Mouse (Mus musculus) hindbrain, postnatal 0 days (tissue): Measurements from ENCODE around the gene Acox1. TPM values are rescaled to one million over a fixed set of nuclear protein-coding genes. Genes with fewer than 3 reads are reported as not detected.

Source experiments
- ATAC-seq: fragments of 200-750 bp; cut with Nextera tagmentation; 2 replicates; pipeline ENCODE4 v1.8.0; 2017; ENCODE audit warnings: mild to moderate bottlenecking, moderate TSS enrichment, moderate library complexity
- DNase-seq: peaks from one replicate; pipeline ENCODE4 v3.0.0-alpha.2; 2015; ENCODE audit warnings: low spot score
- H3K27ac ChIP-seq: fragments of 300-500 bp; sonication (generic); 2 replicates; pipeline ENCODE4 v1.5.1; 2014; ENCODE audit warnings: mild to moderate bottlenecking
- H3K27me3 ChIP-seq: fragments of 300-500 bp; sonication (generic); 2 replicates; pipeline ENCODE4 v1.6.1; 2014; ENCODE audit warnings: low read length, mixed read lengths; ENCODE audit not compliant: insufficient read depth
- H3K36me3 ChIP-seq: fragments of 300-500 bp; sonication (generic); 2 replicates; pipeline ENCODE4 v1.6.1; 2014; ENCODE audit warnings: low read length, mixed read lengths; ENCODE audit not compliant: insufficient read depth
- H3K4me1 ChIP-seq: fragments of 300-500 bp; sonication (generic); 2 replicates; pipeline ENCODE4 v1.6.1; 2014; ENCODE audit warnings: antibody characterized with exemption, low read length, mixed read lengths; ENCODE audit not compliant: insufficient read depth
- H3K4me2 ChIP-seq: fragments of 300-500 bp; sonication (generic); 2 replicates; pipeline ENCODE4 v1.6.1; 2014; ENCODE audit warnings: low read depth, mild to moderate bottlenecking, low read length, moderate library complexity, mixed read lengths
- H3K4me3 ChIP-seq: fragments of 300-500 bp; sonication (generic); 2 replicates; pipeline ENCODE4 v1.5.1; 2014; ENCODE audit warnings: low read length
- H3K9ac ChIP-seq: fragments of 300-500 bp; sonication (generic); replicated peaks from 2 replicates; pipeline ENCODE4 v1.6.1; 2014; ENCODE audit warnings: mild to moderate bottlenecking, low read length, moderate library complexity, mixed read lengths
- H3K9me3 ChIP-seq: fragments of 300-500 bp; sonication (generic); 2 replicates; pipeline ENCODE4 v1.6.1; 2016; ENCODE audit warnings: low read length, mixed read lengths
- CTCF ChIP-seq: IDR thresholded peaks from 2 replicates; pipeline ENCODE4 v1.5.1; 2016; ENCODE audit warnings: antibody characterized with exemption, control low read depth, low read depth
- WGBS: fragments of 180-500 bp; shearing (Covaris S2); extraction: QIAGEN DNeasy Blood & Tissue Kit; methylation state at CpG from one replicate; pipeline ENCODE4 v1.1.7; 2014; 5-methylcytosine and 5-hydroxymethylcytosine counted together
- polyA plus RNA-seq: library from polyadenylated mRNA; unstranded; fragments of >200 nt; fragmentation: Nextera tagmentation; extraction: Ambion mirVana; gene quantifications from 2 replicates; pipeline ENCODE4 v1.2.1, GENCODE M21; 2015
- total RNA-seq: library from RNA; depleted of rRNA; stranded (reverse); fragments of >200 nt; gene quantifications from 2 replicates; pipeline ENCODE4 v1.2.3, GENCODE M21; 2014

Gene Acox1
- total and polyA plus RNA-seq, 2 experiments from 2014 or later, result 65.0 to 112 TPM

DNA sequence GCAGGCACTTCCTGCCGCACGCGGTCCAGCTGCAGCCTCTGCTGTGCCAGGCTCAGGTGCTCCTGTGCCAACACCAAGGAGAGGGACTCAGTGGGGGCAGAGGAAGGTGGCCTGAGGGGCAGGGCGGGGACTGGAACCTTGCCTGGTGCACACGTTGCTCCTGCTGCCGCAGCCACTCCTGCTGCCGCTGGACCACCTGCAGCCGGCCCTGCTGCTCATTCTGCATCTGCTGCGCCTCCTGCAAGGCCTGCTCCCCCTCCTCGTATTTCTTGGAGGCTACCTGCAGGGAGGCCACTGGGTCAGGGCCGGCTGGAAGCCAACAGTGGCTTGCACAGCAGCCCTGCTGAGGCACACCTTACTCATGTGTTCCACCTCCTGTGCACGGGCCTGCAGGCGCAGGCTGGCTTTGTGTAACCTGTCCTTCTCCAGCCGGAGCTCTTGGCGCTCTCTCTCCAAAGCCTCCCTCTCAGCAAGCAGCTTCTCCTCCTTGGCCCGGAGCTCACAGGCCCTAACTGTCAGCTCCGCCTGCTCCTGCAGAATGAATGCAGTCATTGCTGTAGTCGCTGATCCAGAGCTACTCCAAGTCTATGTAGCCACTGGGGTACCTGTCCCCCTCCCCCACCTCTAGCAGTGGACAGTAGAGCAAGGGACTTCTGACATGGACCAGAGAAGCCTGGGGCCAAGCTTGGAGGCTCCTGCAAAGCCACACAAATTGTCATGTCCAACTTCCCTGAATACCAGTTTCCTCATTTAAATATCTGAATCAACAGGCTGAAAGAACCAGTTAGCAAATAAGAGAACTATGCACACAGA lies 53.2 kb downstream of the Acox1 start:
- H3K27ac ChIP-seq, result peak overlapping the region; percentile 79
- no peaks in the 10 kb centered on the region for H3K27me3 ChIP-seq
- H3K9me3 ChIP-seq, result no peaks in the 10 kb centered on the region
- H3K4me3 ChIP-seq, result no peak overlapping the region
- H3K9ac ChIP-seq, result 0 out of 2 replicates have a peak overlapping the region, but pooled peaks have one; percentile 9
- DNase-seq (peak; percentile 29), ATAC-seq (peak; percentile 33)
- H3K4me1 ChIP-seq, result peaks cover 11% of the 10 kb centered on the region
- H3K36me3 ChIP-seq, result peaks cover 31% of the 10 kb centered on the region; the same call in 1 of the 2 replicates
- 44% methylated on average over 18 of the region's 18 CpGs for WGBS
- H3K4me2 ChIP-seq, result 0 out of 2 replicates have a peak overlapping the region, but pooled peaks have one; percentile 3
- TF ChIP-seq CTCF, result no peak

GRCm38 (mm10) chr11:116143468-116143867 lies 55.4 kb downstream of the Acox1 start:
- TF ChIP-seq CTCF, result no peak
- WGBS, result 87% methylated on average over 3 of the region's 3 CpGs
- Histone ChIP-seq H3K9me3 (no peaks in the 10 kb centered on the region), H3K4me1 (peaks cover 11% of the 10 kb centered on the region), H3K27me3 (no peaks in the 10 kb centered on the region), H3K4me3 (no peak overlapping the region), H3K9ac (no peak overlapping the region), H3K27ac (no peak overlapping the region), H3K4me2 (no peak overlapping the region), H3K36me3 (peaks cover 26% of the 10 kb centered on the region; the same call in 1 of the 2 replicates)
- no peak for DNase-seq
- ATAC-seq, result no peak

DNA sequence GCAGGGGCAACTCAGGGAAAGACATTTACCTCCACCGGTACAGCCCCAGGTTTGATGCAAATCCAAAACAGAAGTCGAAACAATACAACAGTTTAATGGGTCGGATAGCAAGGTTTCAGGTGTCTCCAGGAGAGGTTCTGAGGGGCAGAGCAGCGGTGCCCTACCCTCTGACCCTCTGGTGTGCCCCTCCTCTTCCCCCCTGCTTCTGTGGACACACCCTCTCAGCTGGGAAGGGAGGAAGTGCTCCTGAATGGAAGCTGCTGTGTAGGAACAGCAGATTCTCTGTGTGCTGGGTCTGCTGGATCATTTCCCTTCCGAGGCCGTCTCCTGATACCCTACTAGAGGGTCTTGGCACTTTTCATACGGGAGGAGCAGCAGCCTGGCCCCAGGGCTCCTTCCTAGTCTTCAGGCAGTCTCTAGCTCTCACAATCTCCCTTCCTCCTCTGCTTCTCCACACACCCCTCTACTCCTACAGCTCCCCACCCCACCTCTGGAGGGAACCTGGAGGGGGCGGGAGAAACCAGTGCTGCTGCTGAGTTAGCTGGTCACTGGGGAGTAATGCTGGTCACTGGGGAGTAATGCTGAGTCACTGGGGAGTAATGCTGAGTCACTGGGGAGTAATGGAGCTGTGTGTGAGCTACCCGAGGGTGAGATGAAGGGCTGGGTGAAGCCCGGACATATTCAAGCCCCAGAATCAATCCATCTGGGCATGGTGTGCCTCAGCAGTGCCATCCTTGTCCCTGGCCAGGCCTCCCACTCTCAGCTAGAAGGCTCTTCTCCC lies 56.4 kb downstream of the Acox1 start:
- Histone ChIP-seq H3K4me1 (peaks cover 11% of the 10 kb centered on the region), H3K27me3 (no peaks in the 10 kb centered on the region), H3K9ac (no peak overlapping the region), H3K9me3 (no peaks in the 10 kb centered on the region), H3K4me3 (no peak overlapping the region), H3K4me2 (no peak overlapping the region), H3K27ac (no peak overlapping the region), H3K36me3 (peaks cover 24% of the 10 kb centered on the region; the same call in 1 of the 2 replicates)
- 72% methylated on average over 10 of the region's 10 CpGs for WGBS
- no peak for TF ChIP-seq CTCF
- ATAC-seq, result no peak
- DNase-seq, result no peak

GRCm38 (mm10) chr11:116138468-116139138 lies 60.2 kb downstream of the Acox1 start, which contains the start of gene Mrpl38:
Mrpl38 (minus strand) TSS chr11:116138868.
- peak within 1 kb of the TSS; percentile 79 for H3K4me2 ChIP-seq
- peak; percentile 97 for ATAC-seq
- 0 out of 2 replicates have a peak, but pooled peaks cover 8% of the 10 kb centered on the region for H3K36me3 ChIP-seq
- peak; percentile 79 for TF ChIP-seq CTCF
- H3K27me3 ChIP-seq, result no peaks in the 10 kb centered on the region
- no peaks in the 10 kb centered on the region for H3K4me1 ChIP-seq
- peak within 1 kb of the TSS; percentile 86 for H3K4me3 ChIP-seq
- no peaks in the 10 kb centered on the region for H3K9me3 ChIP-seq
- WGBS, result under 1% methylated on average over 59 of the region's 60 CpGs
- peak; percentile 96 for DNase-seq
- H3K9ac ChIP-seq, result peak within 1 kb of the TSS; percentile 75
- H3K27ac ChIP-seq, result peak within 1 kb of the TSS; percentile 69

GRCm38 (mm10) chr11:116138096-116138467 lies 60.8 kb downstream of the Acox1 start:
- H3K4me3 ChIP-seq, result peak overlapping the region; percentile 86
- 2% methylated on average over 20 of the region's 20 CpGs for WGBS
- H3K4me2 ChIP-seq, result peak overlapping the region; percentile 79
- DNase-seq, result peak; percentile 12
- peak overlapping the region; percentile 75 for H3K9ac ChIP-seq
- no peak for TF ChIP-seq CTCF
- no peaks in the 10 kb centered on the region for H3K27me3 ChIP-seq
- ATAC-seq, result no peak
- no peaks in the 10 kb centered on the region for H3K9me3 ChIP-seq
- H3K4me1 ChIP-seq, result no peaks in the 10 kb centered on the region
- H3K27ac ChIP-seq, result peak overlapping the region; percentile 69
- H3K36me3 ChIP-seq, result 0 out of 2 replicates have a peak, but pooled peaks cover 4% of the 10 kb centered on the region

DNA sequence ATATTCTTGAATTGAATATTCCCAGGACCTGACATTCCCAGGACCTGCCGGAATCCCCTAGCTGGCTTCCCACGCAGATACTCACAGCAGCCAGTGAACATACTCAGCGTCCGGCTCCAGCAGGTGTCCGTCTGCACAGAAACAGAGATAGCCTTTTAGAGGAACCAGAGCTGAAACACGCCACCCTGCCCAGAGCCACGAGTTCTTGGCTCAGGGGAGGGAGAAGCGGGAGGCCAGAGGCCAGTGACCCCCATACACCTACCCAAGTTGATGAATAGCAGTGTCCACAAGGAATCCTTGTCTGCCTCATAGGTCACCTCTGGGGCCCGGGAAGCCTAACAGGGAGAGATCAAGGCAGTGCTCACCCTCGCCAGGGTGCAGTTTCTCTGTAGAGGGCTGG lies 64.7 kb downstream of the Acox1 start:
- Histone ChIP-seq H3K4me1 (peaks cover 13% of the 10 kb centered on the region), H3K4me2 (no peak overlapping the region), H3K27me3 (no peaks in the 10 kb centered on the region), H3K9me3 (no peaks in the 10 kb centered on the region), H3K4me3 (no peak overlapping the region), H3K36me3 (peaks cover 3% of the 10 kb centered on the region; the same call in 1 of the 2 replicates), H3K9ac (no peak overlapping the region), H3K27ac (no peak overlapping the region)
- no peak for TF ChIP-seq CTCF
- WGBS, result 90% methylated on average over 10 of the region's 10 CpGs
- ATAC-seq, result no peak
- DNase-seq, result no peak
